Mouse (Mus musculus) heart, embryonic 13.5 days (tissue): ENCODE data around the gene Tiam2. TPM values are rescaled to one million over a fixed set of nuclear protein-coding genes. Genes with fewer than 3 reads are reported as not detected.

Experiments used
- ATAC-seq: fragments of 200-750 bp; cut with Nextera tagmentation; 2 replicates; pipeline ENCODE4 v1.8.0; 2017; ENCODE audit warnings: moderate TSS enrichment; ENCODE audit not compliant: insufficient number of reproducible peaks, low FRiP score, low TSS enrichment; ENCODE audit errors: extremely low read depth
- H3K27ac ChIP-seq: fragments of 300-500 bp; sonication (generic); replicated peaks from 2 replicates; pipeline ENCODE4 v1.5.1; 2015; ENCODE audit warnings: moderate library complexity, mild to moderate bottlenecking, inconsistent platforms
- H3K27me3 ChIP-seq: fragments of 300-500 bp; sonication (generic); replicated peaks from 2 replicates; pipeline ENCODE4 v1.6.1; 2015; ENCODE audit warnings: mild to moderate bottlenecking, inconsistent platforms
- H3K36me3 ChIP-seq: fragments of 300-500 bp; sonication (generic); 2 replicates; pipeline ENCODE4 v1.6.1; 2015; ENCODE audit warnings: mild to moderate bottlenecking, inconsistent platforms
- H3K4me1 ChIP-seq: fragments of 300-500 bp; sonication (generic); 2 replicates; pipeline ENCODE4 v1.6.1; 2015; ENCODE audit warnings: inconsistent platforms
- H3K4me2 ChIP-seq: fragments of 300-500 bp; sonication (generic); 2 replicates; pipeline ENCODE4 v1.6.1; 2015; ENCODE audit warnings: inconsistent platforms, mild to moderate bottlenecking, moderate library complexity
- H3K4me3 ChIP-seq: fragments of 300-500 bp; sonication (generic); 2 replicates; pipeline ENCODE4 v1.5.1; 2015; ENCODE audit warnings: moderate library complexity, mild to moderate bottlenecking, inconsistent platforms
- H3K9ac ChIP-seq: fragments of 300-500 bp; sonication (generic); 2 replicates; pipeline ENCODE4 v1.6.1; 2015; ENCODE audit warnings: inconsistent platforms, mild to moderate bottlenecking, moderate library complexity
- H3K9me3 ChIP-seq: fragments of 300-500 bp; sonication (generic); 2 replicates; pipeline ENCODE4 v1.6.1; 2016; ENCODE audit warnings: inconsistent platforms
- WGBS: fragments of 180-500 bp; shearing (Covaris S2); methylation state at CpG from one replicate; pipeline ENCODE4 v1.1.7; 2015; ENCODE audit warnings: mixed read lengths; 5-methylcytosine and 5-hydroxymethylcytosine counted together
- polyA plus RNA-seq: library from polyadenylated mRNA; unstranded; fragments of >200 nt; fragmentation: Nextera tagmentation; extraction: Ambion mirVana; gene quantifications from 2 replicates; pipeline ENCODE4 v1.2.1, GENCODE M21; 2015

The Tiam2 gene
- polyA plus RNA-seq, result 2.8 and 4.0 TPM in 2 replicates

GRCm38 (mm10) chr17:3326148-3326902, at the start of gene Tiam2:
Gene Tiam2, plus strand, starts transcription at chr17:3326573.
- no peaks in the 10 kb centered on the region for H3K36me3 ChIP-seq
- no peaks in the 10 kb centered on the region for H3K9me3 ChIP-seq
- H3K27ac ChIP-seq, result no peak within 1 kb of the TSS
- peaks cover 22% of the 10 kb centered on the region for H3K27me3 ChIP-seq
- H3K4me2 ChIP-seq, result peak within 1 kb of the TSS; percentile 97
- ATAC-seq, result peak; percentile 69
- H3K4me1 ChIP-seq, result peaks cover 15% of the 10 kb centered on the region
- peak within 1 kb of the TSS; percentile 82 for H3K9ac ChIP-seq
- WGBS, result under 1% methylated on average over 55 of the region's 55 CpGs
- H3K4me3 ChIP-seq, result peak within 1 kb of the TSS; percentile 79

GRCm38 (mm10) chr17:3280321-3280720, 46.1 kb upstream of the Tiam2 start:
- no peak overlapping the region for H3K4me2 ChIP-seq
- H3K36me3 ChIP-seq, result no peaks in the 10 kb centered on the region
- WGBS, result 66% methylated on average over 2 of the region's 2 CpGs
- H3K27ac ChIP-seq, result peak overlapping the region; percentile 43; the same call in 1 of the 2 replicates
- H3K9me3 ChIP-seq, result no peaks in the 10 kb centered on the region
- H3K27me3 ChIP-seq, result no peaks in the 10 kb centered on the region
- ATAC-seq, result no peak
- no peak overlapping the region for H3K9ac ChIP-seq
- no peak overlapping the region for H3K4me3 ChIP-seq
- H3K4me1 ChIP-seq, result peaks cover 27% of the 10 kb centered on the region

DNA sequence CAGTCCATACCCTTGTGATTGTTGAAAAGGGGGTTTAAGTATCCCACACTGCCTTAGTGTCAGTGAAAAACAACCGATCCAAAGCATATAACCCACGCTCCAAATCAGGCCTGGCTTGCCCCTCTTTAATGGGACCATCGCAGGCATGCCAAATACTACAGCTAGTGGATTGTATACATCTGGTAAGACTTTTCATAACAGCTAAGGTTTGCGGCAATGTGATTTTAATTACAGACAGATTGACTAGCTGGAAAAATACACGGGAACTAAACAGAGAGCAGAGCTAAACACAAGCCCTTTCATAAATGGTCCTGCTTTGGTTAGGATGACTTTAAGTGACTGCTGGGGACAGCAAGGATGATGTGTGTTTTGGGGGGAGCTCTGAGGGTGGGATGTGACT, 44.4 kb upstream of the Tiam2 start:
- no peak overlapping the region for H3K4me3 ChIP-seq
- H3K4me2 ChIP-seq, result no peak overlapping the region
- no peak overlapping the region for H3K9ac ChIP-seq
- H3K36me3 ChIP-seq, result no peaks in the 10 kb centered on the region
- peak overlapping the region; percentile 36; the same call in 1 of the 2 replicates for H3K27ac ChIP-seq
- peaks cover 29% of the 10 kb centered on the region for H3K4me1 ChIP-seq
- ATAC-seq, result no peak
- 78% methylated on average over 5 of the region's 5 CpGs for WGBS
- H3K9me3 ChIP-seq, result no peaks in the 10 kb centered on the region
- no peaks in the 10 kb centered on the region for H3K27me3 ChIP-seq

DNA sequence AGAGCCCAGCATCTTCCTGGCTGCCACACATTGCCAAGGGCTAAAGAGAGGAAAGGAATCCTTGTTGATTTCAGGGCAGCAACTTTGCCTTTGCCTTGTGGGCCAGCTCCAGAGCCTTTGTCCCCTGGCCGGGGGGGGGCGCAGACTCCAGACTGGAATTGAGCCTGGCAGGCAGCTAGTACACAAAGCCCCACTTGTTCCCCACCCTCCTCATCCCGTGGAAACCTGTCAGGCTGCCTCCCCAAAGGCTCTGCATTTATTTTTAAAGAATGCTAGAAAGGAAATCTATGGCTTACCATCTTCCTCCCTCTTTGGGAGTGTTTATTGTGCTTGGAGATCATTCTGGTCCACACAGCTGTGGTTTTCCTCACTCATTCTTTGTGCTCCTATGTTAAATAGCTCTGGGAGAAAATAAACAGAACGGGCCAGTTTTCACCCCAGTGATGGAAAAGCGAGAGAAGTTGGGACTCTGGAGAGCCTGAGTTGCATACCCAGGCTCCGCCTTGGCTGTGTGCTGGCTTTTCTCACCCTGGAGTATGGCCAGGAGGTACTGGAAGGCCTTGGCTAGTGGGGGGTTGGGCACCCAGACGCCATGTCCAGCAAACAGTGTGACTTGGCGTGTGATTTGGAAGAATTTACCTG, 41.2 kb upstream of the Tiam2 start:
- no peaks in the 10 kb centered on the region for H3K9me3 ChIP-seq
- H3K27ac ChIP-seq, result peak overlapping the region; percentile 65
- H3K4me1 ChIP-seq, result peaks cover 23% of the 10 kb centered on the region
- no peaks in the 10 kb centered on the region for H3K36me3 ChIP-seq
- no peak overlapping the region for H3K4me2 ChIP-seq
- ATAC-seq, result no peak
- H3K4me3 ChIP-seq, result no peak overlapping the region
- H3K27me3 ChIP-seq, result no peaks in the 10 kb centered on the region
- 28% methylated on average over 8 of the region's 8 CpGs for WGBS
- H3K9ac ChIP-seq, result no peak overlapping the region

- Histone ChIP-seq H3K9me3 (no peaks in the 10 kb centered on the region), H3K4me1 (peaks cover 15% of the 10 kb centered on the region), H3K36me3 (no peaks in the 10 kb centered on the region), H3K4me2 (no peak overlapping the region), H3K27ac (no peak overlapping the region), H3K4me3 (no peak overlapping the region), H3K9ac (no peak overlapping the region), H3K27me3 (no peaks in the 10 kb centered on the region)
- no peak for ATAC-seq
- WGBS, result 58% methylated on average over 8 of the region's 8 CpGs
Observed at GRCm38 (mm10) chr17:3286123-3286825, 40.1 kb upstream of the Tiam2 start.

- H3K27me3 ChIP-seq, result no peaks in the 10 kb centered on the region
- H3K27ac ChIP-seq, result no peak overlapping the region
- peaks cover 6% of the 10 kb centered on the region for H3K36me3 ChIP-seq
- H3K4me3 ChIP-seq, result no peak overlapping the region
- ATAC-seq, result no peak
- no peak overlapping the region for H3K9ac ChIP-seq
- no peaks in the 10 kb centered on the region for H3K9me3 ChIP-seq
- H3K4me2 ChIP-seq, result no peak overlapping the region
- peaks cover 15% of the 10 kb centered on the region for H3K4me1 ChIP-seq
- 23% methylated on average over 6 of the region's 6 CpGs for WGBS
Observed at GRCm38 (mm10) chr17:3288341-3288740, 38.0 kb upstream of the Tiam2 start.

GRCm38 (mm10) chr17:3295097-3295496, 31.3 kb upstream of the Tiam2 start:
- H3K4me1 ChIP-seq, result peaks cover 27% of the 10 kb centered on the region

GRCm38 (mm10) chr17:3299487-3299886, 26.9 kb upstream of the Tiam2 start:
- H3K27me3 ChIP-seq, result no peaks in the 10 kb centered on the region
- H3K27ac ChIP-seq, result no peak overlapping the region
- H3K9ac ChIP-seq, result no peak overlapping the region
- no peak overlapping the region for H3K4me2 ChIP-seq
- WGBS, result 31% methylated on average over 6 of the region's 6 CpGs
- no peaks in the 10 kb centered on the region for H3K36me3 ChIP-seq
- ATAC-seq, result peak; percentile 42; the same call in 1 of the 2 replicates
- peaks cover 21% of the 10 kb centered on the region for H3K4me1 ChIP-seq
- no peaks in the 10 kb centered on the region for H3K9me3 ChIP-seq
- no peak overlapping the region for H3K4me3 ChIP-seq

More at GRCm38 (mm10) chr17:3295097-3295496, 31.3 kb upstream of the Tiam2 start:
- 26% methylated on average over 2 of the region's 2 CpGs for WGBS
- Histone ChIP-seq H3K9me3 (no peaks in the 10 kb centered on the region), H3K9ac (no peak overlapping the region), H3K36me3 (peaks cover 6% of the 10 kb centered on the region), H3K4me2 (no peak overlapping the region), H3K4me3 (no peak overlapping the region), H3K27ac (no peak overlapping the region), H3K27me3 (no peaks in the 10 kb centered on the region)
- ATAC-seq, result no peak

DNA sequence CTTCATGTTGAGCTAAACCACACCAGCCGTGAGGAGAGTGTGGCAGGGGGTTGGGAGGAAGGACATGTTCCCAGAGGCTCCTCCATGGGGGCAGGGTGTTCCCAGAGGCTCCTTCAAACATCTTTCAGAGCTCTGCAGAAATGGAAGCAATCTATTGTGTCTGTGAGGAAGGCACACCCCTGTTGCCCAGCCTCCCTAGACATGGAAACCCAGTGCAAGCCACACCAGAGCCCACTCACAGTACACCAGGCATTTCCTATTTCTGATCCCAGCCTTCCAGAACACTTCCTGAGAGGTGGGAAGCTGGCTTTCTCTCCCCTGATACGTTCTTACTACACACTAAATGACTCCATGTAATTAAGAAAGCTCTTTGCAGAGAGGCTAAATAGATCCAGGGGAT, 20.4 kb upstream of the Tiam2 start:
- Histone ChIP-seq H3K9me3 (no peaks in the 10 kb centered on the region), H3K27ac (no peak overlapping the region)
- ATAC-seq, result no peak

GRCm38 (mm10) chr17:3313711-3314624, 12.4 kb upstream of the Tiam2 start:
- WGBS, result 6% methylated on average over 59 of the region's 60 CpGs
- peak; percentile 90 for ATAC-seq
- Histone ChIP-seq H3K4me2 (peak overlapping the region; percentile 68), H3K9ac (peak overlapping the region; percentile 75), H3K4me3 (peak overlapping the region; percentile 50), H3K36me3 (no peaks in the 10 kb centered on the region), H3K9me3 (no peaks in the 10 kb centered on the region), H3K27me3 (0 out of 2 replicates have a peak, but pooled peaks cover 3% of the 10 kb centered on the region), H3K4me1 (no peaks in the 10 kb centered on the region), H3K27ac (peak overlapping the region; percentile 22)

More for the DNA sequence above, 20.4 kb upstream of the Tiam2 start:
- H3K4me2 ChIP-seq, result no peak overlapping the region
- H3K4me3 ChIP-seq, result no peak overlapping the region
- no peak overlapping the region for H3K9ac ChIP-seq
- no peaks in the 10 kb centered on the region for H3K4me1 ChIP-seq
- H3K36me3 ChIP-seq, result peaks cover 10% of the 10 kb centered on the region
- 47% methylated on average over 2 of the region's 2 CpGs for WGBS
- no peaks in the 10 kb centered on the region for H3K27me3 ChIP-seq
